Mouse (Mus musculus) cerebellum, postnatal 25 days (tissue): ENCODE data around the gene Sergef.

Experiments
- DNase-seq, 2 experiments: peaks; one replicate each; pipeline ENCODE4 v3.0.0; 2021; ENCODE audit warnings: mixed read lengths in 2 of 2

Gene Sergef

DNA sequence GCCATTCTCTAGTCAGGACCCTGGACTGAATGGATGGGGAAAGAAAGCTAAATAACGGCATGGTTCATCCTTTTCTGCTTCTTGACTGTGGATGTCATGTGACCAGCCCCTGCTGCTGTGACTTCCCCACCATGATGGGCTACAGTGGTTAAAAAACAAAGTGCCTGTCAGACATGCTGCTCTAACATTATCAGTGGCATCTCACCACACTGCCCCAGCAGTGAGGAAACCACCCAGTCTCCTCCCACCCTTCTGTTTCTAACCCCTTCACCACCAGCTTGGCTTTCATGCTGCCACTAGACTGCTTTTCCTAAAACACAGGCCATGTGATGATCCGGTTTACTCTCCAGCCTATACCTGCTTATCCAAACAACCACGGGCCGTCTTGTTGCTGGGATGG is 140.0 kb downstream of the Sergef start:
- DNase-seq = no peak

DNA sequence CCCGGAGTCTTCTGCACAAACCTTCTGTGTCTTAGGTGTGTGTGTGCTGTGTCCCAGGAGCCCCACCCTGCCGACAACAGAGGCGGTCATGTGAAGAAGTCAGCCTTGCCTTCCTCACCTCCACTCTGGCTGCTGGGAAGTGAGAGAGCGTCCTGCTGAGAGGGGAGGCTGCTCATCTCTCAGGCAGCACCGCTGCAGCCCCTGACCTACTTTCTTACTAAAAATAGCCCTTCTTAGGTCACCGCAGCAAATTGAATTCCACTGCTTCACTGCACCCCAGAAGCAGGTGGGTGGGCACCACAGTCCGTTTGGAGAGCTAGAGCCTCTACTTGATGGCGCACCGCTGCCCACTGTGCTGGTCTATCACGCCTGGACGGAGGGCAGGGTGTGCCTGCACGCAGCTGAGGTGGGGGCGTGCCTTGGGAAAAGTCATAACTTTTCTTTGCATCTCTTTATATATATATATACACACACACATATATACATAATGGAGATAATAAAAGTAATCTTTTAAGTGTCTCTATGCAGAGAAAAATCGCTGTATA is 147.4 kb downstream of the Sergef start:
- peak in 1 of 2 experiments; percentile 44 for DNase-seq

DNA sequence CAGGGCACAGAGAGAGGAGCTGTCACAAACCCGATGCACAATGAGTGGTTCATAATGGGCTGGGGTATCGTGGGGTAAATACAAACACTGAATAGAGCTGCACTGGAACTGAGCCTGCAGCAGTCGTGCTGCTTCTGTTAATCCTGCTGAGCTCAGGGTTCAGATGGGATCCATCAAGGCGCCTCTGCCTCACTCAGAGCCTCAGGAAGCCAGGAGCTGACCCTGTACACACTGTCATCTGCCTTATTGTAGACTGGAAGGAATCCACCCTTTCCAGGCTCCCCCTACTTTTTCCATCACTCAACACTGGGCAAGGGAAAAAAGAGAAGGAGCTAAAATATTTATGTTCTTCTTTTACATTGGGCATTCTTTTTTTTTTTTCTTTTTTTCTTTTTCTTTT is 152.3 kb downstream of the Sergef start:
- peak; percentile 48 to 51 for DNase-seq

DNA sequence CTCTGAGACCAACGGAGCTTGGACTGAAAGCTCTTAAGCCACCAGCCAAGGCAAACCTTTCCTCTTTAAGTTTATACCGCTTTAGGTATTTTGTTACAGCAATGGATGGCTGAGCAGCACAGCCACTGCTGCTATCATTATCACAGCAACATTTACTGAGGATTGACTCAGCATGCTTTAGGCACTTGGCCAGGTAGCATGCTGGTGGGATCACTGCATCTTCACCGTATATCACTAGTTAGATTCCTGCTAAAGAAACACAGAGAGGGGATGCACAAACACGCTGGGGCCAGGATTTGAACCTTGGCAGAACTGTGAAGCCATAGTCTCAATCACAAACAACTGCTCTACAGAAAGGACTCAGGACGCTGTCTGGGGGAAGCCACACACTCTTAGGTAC is 152.8 kb downstream of the Sergef start:
- peak in 1 of 2 experiments; percentile 66 for DNase-seq

DNA sequence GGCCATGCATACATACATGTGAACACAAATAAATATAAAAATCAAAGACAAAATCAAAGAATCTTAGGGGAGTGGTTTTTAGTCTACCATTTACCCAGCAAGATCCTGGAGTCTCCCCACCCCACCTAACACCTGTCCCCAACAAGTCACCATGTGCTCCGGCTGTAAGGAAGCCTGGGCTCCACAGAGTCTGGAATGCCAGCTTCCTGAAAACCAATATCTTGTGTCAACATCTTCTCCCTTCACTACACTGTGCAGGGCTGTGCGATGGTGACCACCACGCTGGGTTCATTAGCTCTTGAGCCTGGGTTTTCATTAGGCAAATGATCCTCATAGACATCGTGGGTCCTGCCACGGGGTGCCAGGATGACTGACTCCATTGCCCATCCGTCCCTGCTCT is 155.4 kb downstream of the Sergef start:
- no peak for DNase-seq

DNA sequence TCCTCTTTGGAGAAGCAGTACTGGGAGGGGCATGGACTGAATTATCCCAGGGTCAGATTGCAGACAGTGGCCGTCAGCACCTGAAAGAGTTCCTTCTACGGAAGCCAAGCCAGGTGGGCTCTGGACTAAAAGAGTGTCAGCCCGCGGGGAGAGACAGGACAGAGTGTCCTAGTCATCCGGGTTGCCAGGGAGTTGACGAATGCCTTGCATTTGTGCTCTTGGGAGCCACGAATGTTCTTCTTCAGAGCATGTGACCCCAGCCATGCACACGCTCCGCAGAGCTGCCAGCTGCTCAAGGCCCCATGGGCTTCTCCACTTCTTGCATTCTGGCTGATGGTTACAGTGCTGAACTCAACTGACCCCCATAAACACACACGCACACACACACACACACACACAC is 156.6 kb downstream of the Sergef start:
- DNase-seq = no peak

DNA sequence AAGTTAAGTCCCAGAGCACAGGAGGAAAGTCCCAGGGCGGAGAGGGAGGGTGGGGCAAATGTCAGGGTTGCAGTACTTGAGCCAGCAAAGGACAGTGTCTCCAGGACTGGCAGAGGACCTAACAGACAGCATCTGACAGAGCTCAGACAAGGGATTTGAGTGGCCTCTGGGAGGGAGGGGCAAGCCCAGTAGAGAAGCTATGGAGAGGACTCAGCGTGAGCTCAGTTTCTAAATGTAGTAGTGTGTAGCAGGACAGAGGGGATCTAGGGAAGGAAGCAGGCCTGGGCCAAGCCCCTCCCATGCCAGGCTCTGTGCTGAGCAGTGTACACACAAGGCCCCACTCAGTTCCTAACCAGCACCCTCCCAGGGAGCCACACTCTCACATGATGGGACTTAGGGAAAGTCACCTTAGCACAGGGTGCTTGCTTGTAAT is 157.5 kb downstream of the Sergef start:
- DNase-seq = no peak

DNA sequence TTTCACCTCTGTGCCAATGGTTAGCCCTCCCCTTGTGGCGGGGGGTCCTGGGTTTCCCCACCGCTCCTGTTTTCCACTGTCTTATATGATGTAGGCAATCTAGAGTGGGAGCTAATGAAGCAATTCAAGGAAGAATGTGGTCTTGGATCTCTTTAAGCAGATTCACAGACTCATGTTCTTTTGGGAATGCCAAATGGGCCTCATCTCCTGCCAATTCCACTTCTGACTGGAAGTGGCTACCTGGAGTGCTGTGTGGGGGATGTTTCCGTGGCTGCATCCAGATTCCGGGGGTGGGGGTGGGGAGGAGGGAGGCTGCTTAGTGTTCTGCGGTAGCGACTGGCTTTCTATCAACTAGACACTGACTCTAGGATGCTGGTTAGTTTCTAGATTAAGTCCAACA is 159.8 kb downstream of the Sergef start:
- DNase-seq = peak; percentile 64 to 77

DNA sequence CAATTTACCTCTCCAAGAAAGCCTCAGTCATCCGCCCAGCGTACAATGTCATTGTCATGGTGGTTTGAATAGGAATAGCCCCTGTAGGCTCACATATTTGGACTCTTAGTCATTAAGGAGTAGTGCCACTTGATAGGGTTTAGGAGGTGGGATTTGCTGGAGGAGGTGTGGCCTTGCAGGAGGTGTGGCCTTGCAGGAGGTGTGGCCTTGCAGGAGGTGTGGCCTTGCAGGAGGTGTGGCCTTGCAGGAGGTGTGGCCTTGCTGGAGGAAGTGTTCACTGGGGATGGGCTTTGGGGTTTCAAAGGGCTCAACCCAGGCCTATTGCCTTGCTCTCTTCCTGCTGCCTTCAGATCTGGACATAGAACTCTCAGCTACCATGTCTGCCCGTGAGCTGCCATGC is 162.2 kb downstream of the Sergef start:
- DNase-seq = no peak

DNA sequence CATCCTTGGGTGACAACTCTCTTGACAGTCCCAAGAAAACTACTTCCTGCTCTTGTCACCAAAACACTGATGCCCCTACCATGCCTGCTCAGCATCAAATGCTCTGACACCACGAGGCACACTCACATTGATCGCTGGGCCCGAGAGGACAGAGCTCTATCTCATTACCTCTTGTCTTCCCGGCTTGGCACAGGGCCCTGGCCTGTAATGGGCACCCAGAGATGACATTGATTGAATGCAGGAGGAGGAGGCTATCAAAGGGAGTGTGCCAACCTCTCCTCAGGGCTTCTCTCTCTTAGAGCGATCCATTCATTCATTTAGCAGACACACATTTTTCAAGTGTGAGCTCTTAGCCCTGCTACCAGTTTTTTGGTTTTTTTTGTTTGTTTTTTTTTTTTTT is 164.1 kb downstream of the Sergef start:
- DNase-seq = peak in 1 of 2 experiments; percentile 46

DNA sequence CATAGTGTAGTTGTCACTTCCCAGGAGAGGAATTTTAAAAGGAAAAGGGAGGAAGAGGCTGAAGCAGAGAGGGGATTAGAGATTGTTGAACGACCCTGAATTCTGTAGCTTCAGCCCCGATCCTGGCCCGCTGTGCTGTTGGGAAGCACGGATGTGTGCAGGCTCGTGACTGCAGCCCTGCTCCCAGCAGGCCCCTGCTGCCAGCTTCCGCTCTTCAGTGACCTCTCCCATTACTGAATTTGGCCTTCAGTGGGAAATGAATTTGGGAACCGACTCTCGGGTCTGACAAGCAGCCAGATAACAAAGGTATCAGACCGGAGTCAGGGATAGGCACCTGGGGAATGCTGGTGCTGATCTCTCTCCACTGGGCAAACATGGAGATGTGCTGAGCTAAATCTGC is 166.5 kb downstream of the Sergef start:
- peak in 1 of 2 experiments; percentile 56 for DNase-seq

DNA sequence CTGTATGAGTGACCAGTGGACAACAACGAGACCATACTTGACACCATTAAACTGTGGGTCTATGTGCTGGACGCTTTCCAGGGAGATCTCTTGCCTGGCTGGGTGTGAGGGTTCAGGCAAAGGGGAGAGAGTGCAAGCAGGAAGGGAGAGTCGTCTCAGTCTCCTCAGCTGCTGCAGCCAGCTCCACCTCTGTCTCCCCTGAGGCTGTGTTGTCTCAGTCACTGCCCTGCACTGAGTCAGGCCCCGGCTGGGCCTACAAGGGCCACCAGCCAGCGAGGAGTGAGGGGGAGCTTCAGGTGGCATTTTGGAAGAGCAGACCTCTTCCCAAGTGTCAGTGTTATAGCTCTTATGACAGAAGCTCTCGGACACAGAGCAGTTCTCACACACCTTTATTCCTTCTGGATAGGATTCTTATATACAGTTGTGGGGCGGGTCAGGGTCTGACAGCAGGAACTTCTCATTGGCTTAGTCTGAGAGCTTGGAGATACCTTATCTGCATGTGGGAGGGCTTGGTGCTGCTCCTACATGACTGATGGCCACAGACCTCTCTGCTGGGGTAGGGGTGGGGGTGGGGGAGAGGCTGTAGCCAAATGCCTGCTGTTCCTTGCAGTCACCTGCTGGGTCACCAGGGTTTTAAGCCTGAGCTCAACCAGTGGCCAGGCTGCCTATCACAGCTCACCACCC is 168.4 kb downstream of the Sergef start:
- DNase-seq = no peak

DNA sequence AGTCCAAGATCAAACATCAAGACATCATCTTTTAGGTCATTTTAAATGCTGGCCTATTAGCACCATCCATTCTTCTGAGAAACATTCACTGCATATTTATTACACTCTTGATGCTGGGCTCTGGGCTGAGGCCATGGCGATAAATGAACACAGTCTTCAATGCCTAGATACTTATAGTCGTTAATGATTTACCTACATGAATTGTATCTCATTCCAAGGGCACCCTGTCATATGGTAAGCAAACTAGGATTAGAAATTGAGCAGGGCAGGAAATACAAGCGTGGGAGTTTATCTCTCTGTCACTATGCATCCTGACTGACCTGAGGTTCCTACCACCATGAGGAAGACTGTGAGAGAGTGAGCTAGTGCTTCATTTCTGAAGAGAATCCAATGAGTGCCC is 170.1 kb downstream of the Sergef start:
- no peak for DNase-seq

DNA sequence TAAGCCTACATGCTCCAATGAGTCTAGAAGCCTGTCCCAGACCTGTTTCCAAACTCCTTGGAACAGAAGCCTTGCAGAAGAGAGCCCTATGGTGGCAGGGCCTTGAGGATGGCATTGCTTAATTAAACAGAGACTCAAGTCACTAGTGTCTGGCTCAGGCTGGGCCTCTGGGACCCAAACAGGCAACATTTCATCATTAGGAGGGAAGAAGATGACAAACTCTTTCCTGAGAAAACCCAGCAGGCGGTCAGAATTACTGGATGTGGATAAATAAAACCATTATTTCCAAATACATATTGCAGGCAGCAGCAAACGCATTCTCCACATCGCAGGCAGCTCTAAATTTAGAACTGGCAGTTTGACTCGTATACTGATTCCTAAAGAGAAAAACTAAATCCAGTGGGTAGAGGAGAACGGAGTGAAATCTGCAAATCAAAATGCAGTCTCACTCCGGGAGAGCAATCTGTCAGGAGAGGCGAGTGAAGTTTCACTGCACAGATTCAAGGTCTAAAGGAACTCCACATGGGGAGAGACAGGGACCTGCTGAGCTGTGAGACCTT is 173.1 kb downstream of the Sergef start:
- DNase-seq = no peak

DNA sequence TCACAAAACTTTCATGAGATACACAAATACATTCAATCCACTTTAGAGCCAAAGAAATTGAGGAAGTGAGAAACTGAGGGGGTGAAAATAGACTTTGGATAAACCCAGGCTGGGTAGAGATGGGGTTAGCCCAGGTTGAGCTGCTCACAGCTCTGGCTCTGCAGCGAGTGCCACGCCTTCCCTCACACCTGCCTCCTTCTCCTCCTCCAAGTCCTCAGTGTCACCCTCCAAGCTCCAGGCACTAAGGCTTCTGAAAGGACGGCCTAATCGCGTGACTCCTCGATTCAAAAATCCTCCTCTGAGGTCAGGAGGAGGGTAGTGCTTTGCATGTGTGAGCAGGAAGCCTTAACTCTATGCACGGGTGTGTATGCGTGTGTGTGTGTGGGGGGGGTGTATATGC is 176.5 kb downstream of the Sergef start:
- DNase-seq = no peak

DNA sequence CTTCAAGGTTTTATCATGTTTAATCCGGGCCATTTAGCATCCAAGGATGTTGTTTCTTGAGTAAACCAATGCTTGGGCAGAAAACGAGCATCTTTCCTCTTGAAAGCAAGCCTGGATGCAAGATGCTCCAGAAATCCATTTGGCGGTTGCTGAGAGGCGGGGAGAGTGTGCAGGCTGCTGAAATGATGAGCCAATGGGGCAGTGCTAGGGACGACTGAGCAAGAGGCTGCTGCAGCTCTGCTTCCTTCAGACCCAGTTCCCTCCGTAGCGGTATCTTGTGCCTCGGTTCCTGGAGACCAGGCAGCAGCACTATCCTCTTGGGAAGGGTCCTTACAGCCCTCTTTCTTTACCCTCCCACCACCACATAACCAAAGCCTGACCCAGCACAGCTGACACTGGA is 177.3 kb downstream of the Sergef start:
- DNase-seq = peak in 1 of 2 experiments; percentile 57

DNA sequence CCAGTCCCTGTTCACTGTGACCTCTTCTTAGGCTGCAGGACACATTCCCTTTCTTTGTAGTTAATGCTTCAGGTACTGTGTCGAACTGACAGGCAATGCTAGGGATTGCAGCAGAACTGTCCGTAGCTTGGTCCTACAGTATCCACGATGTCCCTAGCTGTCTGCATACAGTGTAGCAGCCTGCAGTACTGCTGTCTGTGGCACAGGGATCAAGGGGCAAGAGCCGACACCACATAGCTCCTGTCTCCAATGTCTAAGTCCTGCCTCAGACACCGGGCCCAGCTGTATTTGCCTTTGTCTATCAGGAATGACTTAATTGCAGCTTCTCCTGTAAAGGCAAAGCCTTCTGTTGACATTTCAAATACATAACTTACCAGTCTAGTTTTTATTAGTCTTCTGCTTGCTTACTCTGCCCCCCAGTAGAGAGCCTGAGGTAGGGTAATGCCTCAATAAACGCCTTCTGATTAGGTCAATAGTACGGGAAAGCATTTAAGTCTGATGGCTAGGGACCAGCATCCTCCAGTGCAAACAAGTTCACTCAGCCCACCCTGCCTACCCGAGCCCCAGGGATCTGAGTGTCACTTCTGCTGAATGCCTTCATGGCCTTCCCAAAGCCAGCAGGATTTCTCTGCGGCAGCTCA is 179.9 kb downstream of the Sergef start:
- DNase-seq = no peak

DNA sequence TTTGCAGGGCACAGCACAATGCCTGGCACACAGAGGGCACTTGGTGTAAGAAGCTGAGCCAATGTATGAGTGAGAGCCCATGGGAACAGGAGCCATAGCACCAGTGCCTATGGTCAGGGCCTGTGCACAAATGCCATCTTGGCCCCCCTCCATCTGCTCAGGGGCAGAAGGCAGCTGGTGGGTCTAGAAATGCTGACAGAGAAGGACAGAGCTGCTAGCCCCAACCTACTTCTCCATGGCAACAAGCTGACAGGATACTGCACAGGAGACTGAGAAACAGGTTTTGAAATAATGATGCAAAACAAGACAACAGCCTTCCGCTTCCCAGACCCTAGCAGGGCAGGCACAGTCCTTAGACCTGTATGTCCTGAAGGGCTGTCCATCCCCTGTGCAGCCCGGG is 180.4 kb downstream of the Sergef start:
- peak; percentile 78 to 85 for DNase-seq

DNA sequence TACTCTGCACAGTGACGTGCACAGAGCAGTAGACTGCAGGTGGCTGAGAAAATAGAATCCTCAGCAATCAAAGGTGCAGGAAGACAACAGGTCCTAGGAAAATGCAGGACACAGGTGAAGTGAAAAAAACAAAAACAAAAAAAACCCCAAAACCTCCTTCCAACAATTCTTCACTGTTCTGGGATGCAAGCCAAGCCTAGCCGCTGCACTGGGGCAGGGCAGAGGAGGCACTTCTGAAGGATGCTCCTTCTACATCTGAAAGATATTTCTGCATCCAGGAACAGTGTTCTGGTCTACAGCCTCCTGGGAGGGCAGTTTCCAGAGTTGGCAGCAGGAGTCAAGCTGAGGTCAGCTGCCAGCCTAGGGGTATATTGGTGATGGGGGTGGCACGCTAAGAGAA is 181.7 kb downstream of the Sergef start:
- DNase-seq = peak in 1 of 2 experiments; percentile 56

DNA sequence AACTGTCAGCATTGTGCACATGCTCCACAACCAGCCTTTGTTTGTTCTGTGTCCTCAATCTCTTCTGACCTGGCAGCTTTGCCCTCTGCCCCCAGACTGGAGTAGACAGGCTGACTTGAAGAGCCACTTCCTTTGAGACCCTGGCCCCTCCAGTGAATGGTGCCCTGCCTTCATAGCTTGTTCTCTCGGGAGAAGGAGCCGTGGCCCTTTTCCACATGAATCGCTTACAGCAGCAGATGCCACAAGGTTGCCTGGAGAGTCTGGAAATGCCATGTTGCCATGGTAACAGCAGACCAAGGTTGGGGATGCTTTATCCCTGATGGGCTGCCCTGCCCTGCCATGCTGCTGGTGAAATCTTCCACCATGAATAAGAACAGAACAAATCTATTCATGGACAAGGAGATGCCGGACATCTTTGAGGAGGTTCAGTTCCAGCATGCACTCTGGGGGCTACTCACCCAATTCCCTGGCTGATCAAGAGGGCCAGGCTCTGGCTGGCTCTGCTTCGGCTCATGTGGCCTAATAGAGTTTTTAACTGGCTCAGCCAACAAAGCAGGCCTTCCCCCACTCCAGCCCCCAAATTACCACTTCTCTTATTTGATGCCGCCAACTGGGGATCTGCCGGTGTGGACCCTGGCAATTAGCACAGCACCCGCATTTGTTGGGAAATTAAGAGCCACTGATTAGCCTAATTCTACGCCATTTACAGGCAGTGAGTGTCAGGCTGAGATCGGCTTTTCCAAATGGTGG is 185.5 kb downstream of the Sergef start:
- peak; percentile 76 to 82 for DNase-seq

DNA sequence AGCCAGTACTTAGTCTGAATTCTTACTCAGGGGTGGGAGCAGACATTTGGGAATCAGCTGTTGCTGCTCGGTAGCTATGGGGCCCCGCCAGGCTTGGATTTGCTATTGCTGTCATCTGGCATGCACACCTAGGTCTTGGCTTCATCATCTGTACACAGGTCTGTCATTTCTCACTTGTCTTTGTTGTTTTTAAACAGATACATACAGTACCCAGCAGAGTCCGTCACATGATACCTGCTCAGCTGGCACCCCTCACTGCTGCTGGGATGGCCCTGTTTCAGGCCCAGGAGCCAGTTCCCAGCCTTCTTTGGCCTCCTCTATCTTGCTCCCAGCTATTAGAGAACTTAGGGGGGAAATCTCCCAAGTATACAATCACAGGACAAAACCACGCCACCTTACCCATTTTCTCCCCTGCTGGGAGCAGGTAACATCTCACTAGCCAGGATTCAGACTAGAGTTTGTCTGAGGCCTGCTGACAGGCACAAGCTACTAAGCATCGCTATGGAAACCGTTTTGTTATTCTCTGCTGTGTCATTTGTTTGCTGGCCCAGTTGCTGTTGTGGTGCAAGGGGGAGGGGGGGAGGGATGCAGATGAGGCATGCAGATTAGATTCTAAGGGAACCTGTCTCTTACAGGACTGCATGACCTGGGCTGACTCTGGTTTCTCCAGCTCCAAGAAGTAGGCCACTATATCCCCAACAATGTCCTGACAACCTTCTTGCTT is 190.5 kb downstream of the Sergef start:
- peak in 1 of 2 experiments; percentile 57 for DNase-seq

DNA sequence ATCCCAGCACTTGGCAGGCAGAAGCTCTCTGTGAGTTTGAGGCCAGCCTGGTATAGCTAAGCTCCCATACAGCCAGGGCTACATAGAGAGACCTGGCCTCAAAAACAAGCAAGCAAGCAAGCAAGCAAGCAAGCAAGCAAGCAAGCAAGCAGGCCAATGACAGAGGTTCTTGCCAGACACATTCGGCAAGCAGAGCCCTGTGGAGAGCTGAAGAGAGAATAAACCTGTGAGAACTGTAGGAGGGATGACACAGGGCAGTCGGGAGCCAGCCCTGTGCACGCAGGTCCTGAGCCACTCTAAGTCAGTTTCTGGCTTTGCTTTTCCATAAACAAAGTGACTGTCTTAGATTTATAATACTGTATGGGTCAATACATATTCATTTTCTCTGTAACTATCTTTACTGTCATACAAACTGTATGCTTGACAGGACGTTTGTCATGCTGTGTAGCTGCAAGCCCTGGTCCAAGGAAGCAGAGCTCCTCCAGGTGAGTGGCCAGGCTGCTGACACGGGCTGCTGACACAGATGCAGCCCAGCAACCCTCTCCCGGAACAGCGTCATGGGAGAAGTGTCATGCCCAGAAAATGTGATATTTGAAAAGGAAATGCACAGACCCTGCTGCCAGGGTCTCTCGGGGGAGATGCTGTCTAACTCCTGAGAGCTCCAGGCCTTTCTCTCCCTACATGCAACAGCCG is 192.0 kb downstream of the Sergef start:
- peak; percentile 71 to 73 for DNase-seq
